Mouse (Mus musculus) layer of hippocampus, postnatal 36 days (tissue): Measurements from ENCODE around the gene Ttc41. TPM values are rescaled to one million over a fixed set of nuclear protein-coding genes. Genes with fewer than 3 reads are reported as not detected.

Experiments used
- DNase-seq, 2 experiments: peaks; one replicate each; pipeline ENCODE4 v3.0.0; 2022
- total RNA-seq, 2 experiments: library from RNA; stranded (reverse); gene quantifications; 2 replicates each; pipeline ENCODE4 v1.2.3; 2021

The Ttc41 gene
- total RNA-seq, 2 experiments from 2014 or later, result 1.2 to 2.4 TPM

- DNase-seq, result no peak
Measured at GRCm38 (mm10) chr10:86755816-86756502, 50.3 kb downstream of the Ttc41 start.

GRCm38 (mm10) chr10:86757724-86758123 is 52.1 kb downstream of the Ttc41 start:
- DNase-seq, result no peak

DNA sequence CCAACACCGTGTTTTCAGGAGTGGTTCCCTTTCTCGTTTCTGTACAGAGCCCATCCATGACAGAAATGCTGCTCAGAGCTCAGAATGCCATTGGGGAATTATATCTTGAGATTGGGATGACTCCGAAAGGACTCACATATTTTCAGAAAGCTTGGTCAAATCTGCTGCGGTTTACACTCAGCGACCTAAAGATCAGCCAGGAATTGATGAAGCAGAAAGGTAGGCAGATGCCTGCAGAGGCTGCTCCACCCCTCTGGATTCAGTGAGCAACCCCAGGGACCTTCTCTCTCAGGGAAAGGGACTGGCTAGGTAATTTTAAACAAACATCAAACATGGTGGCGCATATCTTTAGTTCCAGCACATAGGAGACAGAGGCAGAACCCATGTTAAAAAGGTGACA is 52.6 kb downstream of the Ttc41 start:
- DNase-seq, result no peak

GRCm38 (mm10) chr10:86761236-86761635 is 55.6 kb downstream of the Ttc41 start:
- DNase-seq, result no peak

GRCm38 (mm10) chr10:86761722-86762383 is 56.2 kb downstream of the Ttc41 start:
- DNase-seq, result no peak

DNA sequence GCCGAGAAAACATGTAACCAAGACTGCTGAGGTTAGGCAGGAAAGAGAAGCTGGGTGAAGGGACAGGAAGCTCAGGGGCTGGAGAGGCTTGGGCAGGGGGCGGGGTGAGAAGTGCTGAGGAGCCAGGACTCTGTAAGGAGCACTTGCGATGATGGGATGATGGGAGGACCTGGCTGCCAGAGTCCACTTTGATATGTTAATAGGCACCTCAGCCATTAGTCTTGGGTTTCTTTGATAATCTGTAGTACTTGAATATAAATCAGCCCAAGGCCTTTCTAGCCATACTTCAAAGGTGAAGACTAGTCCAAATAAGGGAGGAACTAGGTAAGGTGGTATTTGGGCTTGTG is 56.7 kb downstream of the Ttc41 start:
- DNase-seq, result no peak

GRCm38 (mm10) chr10:86763672-86764071 is 58.1 kb downstream of the Ttc41 start, which contains the start of gene Gm49358:
Gene Gm49358, plus strand, starts transcription at chr10:86763972.
- DNase-seq, result no peak

GRCm38 (mm10) chr10:86765344-86765966 is 59.8 kb downstream of the Ttc41 start:
- DNase-seq, result no peak

- no peak for DNase-seq
Measured at GRCm38 (mm10) chr10:86769216-86769615, 63.6 kb downstream of the Ttc41 start.

DNA sequence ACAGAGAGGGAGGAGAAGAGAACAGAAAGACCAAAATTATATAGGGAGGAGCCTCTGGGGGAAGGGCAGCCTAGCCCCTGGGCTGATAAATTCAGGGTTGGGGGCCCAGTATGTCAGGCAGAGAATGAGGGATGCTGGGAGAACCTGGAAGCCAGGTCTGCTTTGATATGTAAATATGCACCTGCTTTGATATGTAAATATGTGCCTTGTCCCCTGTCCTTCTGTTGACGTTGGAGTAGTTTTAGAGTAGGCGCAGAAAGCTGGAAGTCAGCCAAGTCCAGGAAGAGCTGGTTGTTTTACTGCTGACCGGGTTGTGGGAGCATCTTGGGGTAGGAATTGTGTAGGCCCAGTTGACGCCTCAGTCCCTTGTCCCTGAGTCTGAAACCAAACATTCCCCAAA is 64.2 kb downstream of the Ttc41 start:
- DNase-seq, result no peak

DNA sequence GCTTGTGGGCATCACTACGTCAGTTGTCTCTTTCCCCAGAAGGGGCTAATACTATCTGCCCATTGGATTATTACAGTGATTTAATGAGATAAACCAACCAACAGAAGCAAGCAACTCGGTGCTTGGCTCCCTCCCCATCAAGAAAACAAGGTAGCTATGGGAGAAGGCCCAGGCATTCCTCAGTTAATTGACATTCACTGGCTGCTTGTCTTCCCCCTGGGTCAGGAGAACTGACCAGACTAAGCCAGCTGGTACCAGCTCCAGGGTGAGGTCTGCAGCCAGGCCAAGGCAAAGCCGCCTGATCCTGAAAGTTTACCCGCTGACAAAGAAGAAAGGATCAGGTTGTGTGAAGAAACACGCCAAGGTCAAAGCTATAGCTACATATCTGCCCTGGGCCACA is 66.1 kb downstream of the Ttc41 start:
- no peak for DNase-seq

DNA sequence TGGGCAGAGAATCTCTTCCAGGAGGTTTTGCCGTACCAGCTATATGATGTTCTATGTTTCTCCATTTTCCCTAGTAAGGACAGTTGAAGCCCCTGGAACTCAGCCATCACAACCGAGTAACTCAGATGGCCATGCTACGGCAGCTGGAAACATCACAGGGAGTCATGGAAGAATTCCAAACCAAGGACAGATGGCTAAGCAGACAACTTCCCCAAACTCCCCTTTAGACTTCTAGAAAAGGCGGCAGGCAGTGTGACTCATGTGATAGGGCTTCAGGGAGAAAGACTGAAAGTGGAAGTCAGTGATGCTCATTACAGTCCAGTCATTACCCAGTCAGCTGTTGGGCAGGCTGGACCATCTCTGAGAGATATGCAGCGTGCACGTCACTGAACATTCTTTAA is 66.6 kb downstream of the Ttc41 start:
- no peak for DNase-seq

GRCm38 (mm10) chr10:86773360-86773759 is 67.7 kb downstream of the Ttc41 start:
- no peak for DNase-seq

- no peak for DNase-seq
Measured at GRCm38 (mm10) chr10:86776281-86776680, 70.7 kb downstream of the Ttc41 start.

DNA sequence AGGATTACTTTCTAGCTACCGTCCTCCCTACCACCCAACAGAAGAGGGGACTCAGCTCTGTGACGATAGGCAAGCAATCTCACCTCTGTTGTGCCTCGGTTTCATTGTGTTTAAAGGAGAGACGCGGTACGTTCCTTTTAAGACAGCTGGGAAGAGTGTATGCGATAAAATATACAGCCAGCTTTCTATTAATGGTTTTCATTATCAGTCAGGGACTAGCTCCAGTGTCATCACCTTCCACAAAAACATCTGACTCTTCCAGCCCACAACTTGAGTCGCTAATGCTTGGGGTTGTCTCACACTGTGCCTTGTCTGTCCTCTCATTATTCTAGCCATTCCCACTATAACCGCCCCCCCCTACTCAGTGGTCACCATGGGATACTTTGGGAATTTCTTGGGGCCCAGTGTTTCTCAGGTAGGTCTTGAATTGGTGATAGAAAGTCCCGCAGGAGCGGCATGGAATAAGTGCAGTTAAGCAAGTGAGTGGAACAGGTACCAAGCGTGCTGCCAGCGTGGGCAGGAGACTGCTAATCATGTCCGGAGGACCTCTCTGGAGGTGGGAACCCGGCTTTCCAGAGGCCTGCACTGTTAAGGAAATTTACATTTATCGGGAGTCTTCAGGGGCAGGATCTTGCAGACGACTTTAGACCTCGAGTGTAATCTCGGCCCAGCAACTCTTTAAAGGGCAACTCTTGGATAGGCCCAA is 72.2 kb downstream of the Ttc41 start:
- DNase-seq, result no peak

- DNase-seq, result peak; percentile 93
Measured at GRCm38 (mm10) chr10:86778398-86779116, 72.9 kb downstream of the Ttc41 start, which contains the start of gene Nt5dc3. Gene Nt5dc3, plus strand, starts transcription at chr10:86779005.

GRCm38 (mm10) chr10:86779117-86779755 is 73.6 kb downstream of the Ttc41 start:
- peak in 1 of 2 experiments; percentile 36 for DNase-seq

- no peak for DNase-seq
Measured at GRCm38 (mm10) chr10:86779816-86780500, 74.3 kb downstream of the Ttc41 start.

DNA sequence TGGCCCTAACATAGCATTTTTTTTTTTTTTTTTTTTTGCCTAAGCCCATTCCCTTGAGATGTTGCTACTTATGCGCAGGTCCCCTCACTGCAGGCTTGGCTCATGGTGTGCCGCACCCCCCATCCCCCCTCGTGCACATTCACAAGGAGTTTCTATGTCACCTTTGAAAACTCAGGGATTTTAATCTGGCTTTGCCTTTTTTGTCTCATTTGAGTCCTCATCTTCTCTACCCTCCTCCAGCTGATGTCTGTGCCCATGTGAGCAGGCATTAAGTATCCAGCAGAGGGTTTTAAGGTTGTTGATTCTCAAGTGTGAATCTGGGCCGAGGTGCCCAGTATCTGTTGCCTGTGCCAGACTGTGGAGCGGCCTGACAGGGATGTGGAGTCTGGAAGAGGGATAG is 76.0 kb downstream of the Ttc41 start:
- DNase-seq, result no peak

GRCm38 (mm10) chr10:86782656-86783055 is 77.0 kb downstream of the Ttc41 start:
- no peak for DNase-seq

DNA sequence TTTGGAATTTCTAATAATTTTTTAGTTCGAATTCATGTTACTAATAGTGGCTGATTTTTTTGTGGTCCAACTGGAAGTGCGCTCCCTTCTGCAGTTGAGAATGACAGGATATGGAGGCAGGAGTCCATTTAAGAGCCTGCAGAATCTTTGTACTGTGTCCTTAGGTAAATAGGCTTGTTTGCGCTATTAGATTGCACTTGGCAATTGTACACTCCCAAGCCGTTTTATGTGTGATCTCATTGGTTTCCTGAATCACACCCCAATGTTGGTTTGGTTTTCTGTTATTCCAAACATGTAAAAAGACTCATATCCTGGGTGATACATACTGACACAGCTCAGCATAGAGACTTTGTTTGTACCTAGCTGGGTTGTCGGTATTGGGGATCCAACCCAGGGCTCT is 78.0 kb downstream of the Ttc41 start:
- DNase-seq, result no peak
